Mouse (Mus musculus): ENCODE results near the gene Shc1. TPM values are rescaled to one million over a fixed set of nuclear protein-coding genes. Genes with fewer than 3 reads are reported as not detected.

Gene Shc1
- total and polyA plus RNA-seq, 2 experiments from 2014 or later = 13.9 to 29.6 TPM

- TF ChIP-seq CTCF (IDR thresholded peaks at IDR 0.05; ENCODE audit: low read depth) = no peak
- no peak overlapping the region for H3K27ac ChIP-seq
- no peaks in the 10 kb centered on the region for H3K9me3 ChIP-seq (ENCODE audit: low read length)
- peaks cover 1% of the 10 kb centered on the region; the same call in 1 of the 2 replicates for H3K4me1 ChIP-seq (ENCODE audit: insufficient read depth, low read length)
- no peaks in the 10 kb centered on the region for H3K36me3 ChIP-seq (ENCODE audit: insufficient read depth, low read length)
- H3K27me3 ChIP-seq (ENCODE audit: insufficient read depth, low read length) = no peaks in the 10 kb centered on the region
- H3K4me3 ChIP-seq (ENCODE audit: low read length) = no peak overlapping the region
- WGBS = 55% methylated on average over 10 of the region's 11 CpGs
- no peak overlapping the region for H3K4me2 ChIP-seq (ENCODE audit: low read depth, low read length)
- no peak for DNase-seq (ENCODE audit: low spot score)
- no peak for ATAC-seq
- H3K9ac ChIP-seq (replicated peaks; ENCODE audit: low read length) = no peak overlapping the region
Measured at GRCm38 (mm10) chr3:89385451-89385850, 32.8 kb upstream of the Shc1 start.

DNA sequence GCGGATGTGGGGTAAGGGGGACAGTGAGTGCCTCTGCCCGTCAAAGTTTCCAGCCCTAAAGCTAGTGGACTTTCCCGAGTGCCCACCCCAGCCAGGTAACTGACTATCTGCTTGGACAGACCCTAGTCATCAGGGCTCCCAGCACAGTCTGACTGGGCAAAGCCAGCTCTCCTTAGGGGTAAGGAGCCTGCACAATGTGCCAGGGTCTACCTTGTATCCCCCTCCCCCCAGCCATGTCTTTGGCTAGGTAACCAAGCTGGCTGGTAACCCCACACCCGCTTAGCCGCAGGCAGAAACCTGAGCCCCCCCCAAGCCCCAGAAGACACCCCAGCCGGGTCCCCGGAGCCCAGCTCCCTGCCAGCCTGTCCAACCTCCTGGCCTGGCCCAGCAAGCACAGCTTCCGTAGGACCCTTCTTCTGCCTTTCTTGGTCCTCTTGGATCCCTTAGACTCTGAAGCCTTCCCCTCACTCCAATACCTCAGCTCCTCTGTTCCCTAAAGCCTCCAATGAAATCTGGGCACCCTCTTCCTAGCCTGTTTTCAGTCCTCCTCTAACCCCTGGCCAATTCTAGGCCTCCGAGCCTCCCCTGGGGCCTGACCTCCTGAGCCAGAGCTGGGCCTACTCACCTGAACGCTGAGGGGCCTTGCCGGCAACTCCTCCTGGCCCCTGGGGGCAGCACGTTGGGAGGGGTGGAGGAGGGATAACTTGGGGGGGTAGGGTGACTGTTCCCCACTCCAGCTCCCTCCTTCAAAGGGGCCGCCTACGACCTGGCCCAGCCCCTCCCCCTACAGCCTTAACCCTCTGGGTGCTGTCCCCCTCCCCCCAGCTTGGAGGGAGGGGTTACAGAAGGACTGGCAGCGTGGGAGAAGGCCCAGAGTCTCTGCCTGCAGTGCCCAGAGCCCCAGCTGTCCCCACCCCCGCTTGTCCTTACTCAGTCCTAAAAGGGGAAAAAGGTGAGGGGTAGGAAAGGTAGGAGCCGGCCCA, 31.5 kb upstream of the Shc1 start:
- no peak for TF ChIP-seq CTCF (IDR thresholded peaks at IDR 0.05; ENCODE audit: low read depth)
- no peak overlapping the region for H3K4me2 ChIP-seq (ENCODE audit: low read depth, low read length)
- H3K9me3 ChIP-seq (ENCODE audit: low read length) = no peaks in the 10 kb centered on the region
- WGBS = 59% methylated on average over 17 of the region's 17 CpGs
- ATAC-seq (no peak), DNase-seq (ENCODE audit: low spot score) (no peak)
- no peak overlapping the region for H3K27ac ChIP-seq
- H3K9ac ChIP-seq (replicated peaks; ENCODE audit: low read length) = no peak overlapping the region
- no peaks in the 10 kb centered on the region for H3K36me3 ChIP-seq (ENCODE audit: insufficient read depth, low read length)
- no peak overlapping the region for H3K4me3 ChIP-seq (ENCODE audit: low read length)
- peaks cover 11% of the 10 kb centered on the region; the same call in 1 of the 2 replicates for H3K4me1 ChIP-seq (ENCODE audit: insufficient read depth, low read length)
- H3K27me3 ChIP-seq (ENCODE audit: insufficient read depth, low read length) = no peaks in the 10 kb centered on the region

DNA sequence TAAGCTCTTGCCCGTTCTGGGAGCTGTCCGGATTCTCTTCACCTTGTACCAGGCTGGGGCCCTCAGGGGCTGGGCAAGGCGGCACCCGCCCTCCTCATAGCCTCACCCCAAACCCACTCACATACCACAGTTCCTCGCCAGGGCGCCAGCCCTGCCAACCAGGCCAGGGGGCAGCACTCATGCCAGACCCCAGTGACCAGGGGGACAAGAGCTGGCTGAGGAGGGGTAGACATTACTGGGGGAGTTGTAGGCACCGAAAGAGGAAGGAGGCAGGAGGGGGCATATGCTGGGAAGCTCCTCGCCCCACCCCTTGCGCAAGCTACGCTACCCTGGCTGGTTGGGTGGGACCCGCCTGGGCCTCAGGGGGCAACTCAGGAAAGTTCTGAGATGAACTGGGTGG, 30.6 kb upstream of the Shc1 start:
- H3K27me3 ChIP-seq (ENCODE audit: insufficient read depth, low read length) = no peaks in the 10 kb centered on the region
- H3K9ac ChIP-seq (replicated peaks; ENCODE audit: low read length) = no peak overlapping the region
- no peak overlapping the region for H3K27ac ChIP-seq
- DNase-seq (ENCODE audit: low spot score) (no peak), ATAC-seq (no peak)
- WGBS = 65% methylated on average over 11 of the region's 11 CpGs
- H3K36me3 ChIP-seq (ENCODE audit: insufficient read depth, low read length) = no peaks in the 10 kb centered on the region
- H3K9me3 ChIP-seq (ENCODE audit: low read length) = no peaks in the 10 kb centered on the region
- no peak overlapping the region for H3K4me2 ChIP-seq (ENCODE audit: low read depth, low read length)
- no peak overlapping the region for H3K4me3 ChIP-seq (ENCODE audit: low read length)
- peak; percentile 27; the same call in 1 of the 2 replicates for TF ChIP-seq CTCF (IDR thresholded peaks at IDR 0.05; ENCODE audit: low read depth)
- peaks cover 16% of the 10 kb centered on the region for H3K4me1 ChIP-seq (ENCODE audit: insufficient read depth, low read length)

DNA sequence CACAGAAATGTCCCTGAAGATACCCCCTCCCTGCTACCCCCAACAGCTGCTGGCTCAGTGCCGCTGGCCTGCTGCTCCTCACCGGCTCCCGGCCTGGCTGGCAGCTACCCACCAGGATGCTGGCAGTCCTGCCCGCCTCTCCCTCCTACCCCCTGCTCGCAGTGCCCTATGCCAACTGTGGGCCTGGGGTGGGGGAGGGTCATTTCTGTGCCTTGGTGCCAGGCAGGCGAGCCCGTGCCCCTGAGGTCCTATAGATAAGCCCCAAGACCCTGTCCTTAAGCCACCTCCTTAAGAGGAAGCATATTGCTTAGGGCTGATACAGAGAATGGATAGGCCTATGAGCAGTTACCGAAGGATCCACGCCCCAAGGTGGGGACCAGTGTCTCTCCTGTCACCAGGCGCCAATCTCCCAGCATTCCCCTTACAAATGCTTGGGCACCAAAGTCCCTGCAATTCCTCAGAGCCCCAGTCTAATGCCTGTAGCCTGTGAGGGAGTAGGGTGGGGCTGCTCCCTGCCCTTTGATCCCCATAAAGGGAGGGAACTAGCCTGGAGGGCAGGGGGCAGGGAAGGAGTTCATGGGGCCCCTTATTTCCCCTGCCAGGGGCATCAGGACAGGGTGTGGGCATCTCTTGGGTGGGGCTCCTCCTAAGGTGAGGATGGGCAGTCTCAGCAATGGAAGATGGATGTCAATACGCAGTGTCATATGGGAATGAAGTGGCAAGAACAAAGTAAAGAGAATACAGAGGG, 29.9 kb upstream of the Shc1 start:
- no peaks in the 10 kb centered on the region for H3K9me3 ChIP-seq (ENCODE audit: low read length)
- no peaks in the 10 kb centered on the region for H3K27me3 ChIP-seq (ENCODE audit: insufficient read depth, low read length)
- no peak overlapping the region for H3K4me2 ChIP-seq (ENCODE audit: low read depth, low read length)
- H3K27ac ChIP-seq = no peak overlapping the region
- TF ChIP-seq CTCF (IDR thresholded peaks at IDR 0.05; ENCODE audit: low read depth) = no peak
- peaks cover 20% of the 10 kb centered on the region for H3K4me1 ChIP-seq (ENCODE audit: insufficient read depth, low read length)
- H3K9ac ChIP-seq (replicated peaks; ENCODE audit: low read length) = no peak overlapping the region
- H3K36me3 ChIP-seq (ENCODE audit: insufficient read depth, low read length) = no peaks in the 10 kb centered on the region
- H3K4me3 ChIP-seq (ENCODE audit: low read length) = no peak overlapping the region
- peak; percentile 15; the same call in 1 of the 2 replicates for ATAC-seq
- DNase-seq (ENCODE audit: low spot score) = peak; percentile 56
- WGBS = 45% methylated on average over 11 of the region's 11 CpGs

DNA sequence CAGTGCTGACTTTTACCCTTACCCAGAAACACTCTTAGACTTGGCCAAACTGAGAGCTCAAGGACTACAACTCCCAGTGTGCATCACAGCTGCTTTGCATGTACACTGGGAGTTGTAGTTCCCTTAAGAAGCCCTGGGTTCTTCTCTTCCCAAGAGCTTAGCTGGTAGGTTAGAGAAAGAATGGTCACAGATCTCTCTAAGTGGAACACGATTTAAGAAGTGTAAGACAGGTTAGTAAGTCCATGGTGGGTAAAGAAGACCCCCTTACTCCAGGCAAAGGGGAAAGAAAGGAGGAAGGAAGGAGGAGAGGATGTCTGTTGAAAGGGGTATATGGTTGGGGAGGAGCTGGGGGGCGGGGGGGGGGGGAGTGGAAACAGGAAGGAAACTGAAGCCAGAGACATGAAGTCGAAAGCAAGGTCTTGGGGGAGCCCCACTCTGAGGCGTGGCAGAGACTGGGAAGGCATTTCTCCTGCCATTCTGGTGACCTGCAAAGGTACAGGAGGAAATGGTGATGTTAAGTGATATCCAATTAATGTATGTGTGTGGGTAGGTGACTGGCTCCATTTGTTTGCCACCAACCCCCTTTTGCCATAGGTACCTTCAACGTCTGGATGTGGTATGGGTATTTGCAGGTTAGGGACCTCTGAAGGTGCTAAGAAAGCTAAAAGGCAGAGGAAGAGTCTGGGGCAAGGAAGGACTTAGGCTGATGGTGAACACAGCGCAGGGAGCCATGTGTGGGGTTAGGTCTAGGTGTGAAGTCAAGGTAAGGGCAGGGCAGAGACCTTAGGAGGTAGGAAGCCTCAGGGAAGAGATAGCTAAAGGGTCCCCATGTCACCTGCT, 29.1 kb upstream of the Shc1 start:
- TF ChIP-seq CTCF (IDR thresholded peaks at IDR 0.05; ENCODE audit: low read depth) = no peak
- Histone ChIP-seq H3K36me3 (ENCODE audit: insufficient read depth, low read length) (no peaks in the 10 kb centered on the region), H3K27me3 (ENCODE audit: insufficient read depth, low read length) (no peaks in the 10 kb centered on the region), H3K4me2 (ENCODE audit: low read depth, low read length) (no peak overlapping the region), H3K9ac (replicated peaks; ENCODE audit: low read length) (no peak overlapping the region), H3K9me3 (ENCODE audit: low read length) (no peaks in the 10 kb centered on the region), H3K4me1 (ENCODE audit: insufficient read depth, low read length) (peaks cover 20% of the 10 kb centered on the region), H3K27ac (no peak overlapping the region), H3K4me3 (ENCODE audit: low read length) (no peak overlapping the region)
- WGBS = 72% methylated on average over 6 of the region's 6 CpGs
- peak; percentile 79 for DNase-seq (ENCODE audit: low spot score)
- ATAC-seq = no peak

GRCm38 (mm10) chr3:89390111-89390515, 28.1 kb upstream of the Shc1 start:
- WGBS = 17% methylated on average over 5 of the region's 5 CpGs
- no peak for TF ChIP-seq CTCF (IDR thresholded peaks at IDR 0.05; ENCODE audit: low read depth)
- no peak overlapping the region for H3K4me2 ChIP-seq (ENCODE audit: low read depth, low read length)
- no peaks in the 10 kb centered on the region for H3K9me3 ChIP-seq (ENCODE audit: low read length)
- peaks cover 28% of the 10 kb centered on the region for H3K4me1 ChIP-seq (ENCODE audit: insufficient read depth, low read length)
- H3K27ac ChIP-seq = no peak overlapping the region
- H3K9ac ChIP-seq (replicated peaks; ENCODE audit: low read length) = no peak overlapping the region
- peak; percentile 51 for DNase-seq (ENCODE audit: low spot score)
- H3K4me3 ChIP-seq (ENCODE audit: low read length) = no peak overlapping the region
- no peaks in the 10 kb centered on the region for H3K36me3 ChIP-seq (ENCODE audit: insufficient read depth, low read length)
- no peaks in the 10 kb centered on the region for H3K27me3 ChIP-seq (ENCODE audit: insufficient read depth, low read length)
- no peak for ATAC-seq
